Mouse (Mus musculus) heart, adult 2 months (tissue): Measurements from ENCODE around the gene Trem1. TPM values are rescaled to one million over a fixed set of nuclear protein-coding genes. Genes with fewer than 3 reads are reported as not detected.

Source experiments
- DNase-seq, 2 experiments: peaks; one replicate each; pipeline ENCODE4 v3.0.0; 2021
- H3K27ac ChIP-seq: fragments of 200-600 bp; 2 replicates; pipeline ENCODE4 v1.8.1; 2022
- H3K27me3 ChIP-seq: fragments of 200-500 bp; 2 replicates; pipeline ENCODE4 v1.6.1; 2012; ENCODE audit warnings: mild to moderate bottlenecking, low read length, inconsistent platforms, mixed read lengths; ENCODE audit not compliant: control insufficient read depth, insufficient read depth
- H3K36me3 ChIP-seq: fragments of 200-500 bp; 2 replicates; pipeline ENCODE4 v1.6.1; 2012; ENCODE audit warnings: low read length, inconsistent platforms; ENCODE audit not compliant: control insufficient read depth, insufficient read depth
- H3K4me1 ChIP-seq: fragments of 200-500 bp; 2 replicates; pipeline ENCODE4 v1.6.1; 2011; ENCODE audit warnings: low read length; ENCODE audit not compliant: control insufficient read depth, insufficient read depth
- H3K4me3 ChIP-seq: fragments of 200-600 bp; 2 replicates; pipeline ENCODE4 v1.8.1; 2022
- H3K79me2 ChIP-seq: fragments of 200-500 bp; replicated peaks from 2 replicates; pipeline ENCODE4 v1.6.1; 2012; ENCODE audit warnings: mild to moderate bottlenecking, inconsistent platforms, low read length, moderate library complexity, mixed read lengths; ENCODE audit not compliant: control insufficient read depth, insufficient read depth
- H3K9ac ChIP-seq: fragments of 200-500 bp; 2 replicates; pipeline ENCODE4 v1.6.1; 2012; ENCODE audit warnings: low read depth, mild to moderate bottlenecking, control low read depth, inconsistent platforms, low read length, mixed read lengths
- CTCF ChIP-seq: fragments of 200-600 bp; IDR thresholded peaks from 2 replicates; pipeline ENCODE4 v1.8.1; 2022; ENCODE audit warnings: antibody characterized with exemption, mild to moderate bottlenecking, moderate library complexity
- EP300 ChIP-seq: fragments of 200-500 bp; IDR thresholded peaks from 2 replicates; pipeline ENCODE4 v1.6.1; 2011; ENCODE audit warnings: low read depth, low read length, control low read depth; ENCODE audit not compliant: insufficient read depth
- POLR2A ChIP-seq: fragments of 200-500 bp; IDR thresholded peaks from 2 replicates; pipeline ENCODE4 v1.6.1; 2011; ENCODE audit warnings: mild to moderate bottlenecking, low read depth, low read length, control low read depth; ENCODE audit not compliant: insufficient read depth
- WGBS: fragments of 180-500 bp; shearing (Covaris S2); methylation state at CpG from one replicate; pipeline ENCODE4 v1.1.7; 2018; 5-methylcytosine and 5-hydroxymethylcytosine counted together
- intact Hi-C: fragments of 180-260 bp; cut with DNase I; formaldehyde crosslinking; loops from one replicate; pipeline ENCODE4 v1.15.1; 2025
- polyA plus RNA-seq: library from polyadenylated mRNA; depleted of rRNA; stranded (reverse); fragments of >200 nt; gene quantifications from 2 replicates; pipeline ENCODE4 v1.2.3, GENCODE M21; 2012
- total RNA-seq, 2 experiments: library from RNA; stranded (reverse); gene quantifications; 2 replicates each; pipeline ENCODE4 v1.2.3; 2021

Trem1 gene
- total and polyA plus RNA-seq, 3 experiments = 0.10 TPM; not detected in 1

- Histone ChIP-seq H3K4me1 (no peaks in the 10 kb centered on the region), H3K4me3 (no peak within 1 kb of the TSS), H3K9ac (no peak within 1 kb of the TSS), H3K27ac (no peak within 1 kb of the TSS), H3K36me3 (no peaks in the 10 kb centered on the region), H3K79me2 (no peaks in the 10 kb centered on the region), H3K27me3 (no peaks in the 10 kb centered on the region)
- intact Hi-C loops = no loop called here
- WGBS = 70% methylated on average over 3 of the region's 3 CpGs
- no peak for DNase-seq
- no peak for TF ChIP-seq POLR2A
These were observed 31.3 kb downstream of the Trem1 start, which contains the start of gene Treml4 for GRCm38 (mm10) chr17:48263741-48264362. Treml4 (plus strand) TSS chr17:48264295.

- no peaks in the 10 kb centered on the region for H3K27me3 ChIP-seq
- H3K36me3 ChIP-seq = no peaks in the 10 kb centered on the region
- no peak for DNase-seq
- WGBS = 87% methylated on average over 7 of the region's 7 CpGs
- intact Hi-C loops = no loop called here
- H3K9ac ChIP-seq = no peak overlapping the region
- no peak for TF ChIP-seq POLR2A
- no peaks in the 10 kb centered on the region for H3K79me2 ChIP-seq
- no peak overlapping the region for H3K4me3 ChIP-seq
- H3K4me1 ChIP-seq = no peaks in the 10 kb centered on the region
- no peak overlapping the region for H3K27ac ChIP-seq
These were observed 32.1 kb downstream of the Trem1 start for GRCm38 (mm10) chr17:48264662-48265061.

- WGBS = 58% methylated on average over 2 of the region's 2 CpGs
These were observed 33.6 kb downstream of the Trem1 start for GRCm38 (mm10) chr17:48266138-48266537.

GRCm38 (mm10) chr17:48266610-48267304, 34.2 kb downstream of the Trem1 start:
- no peak for TF ChIP-seq CTCF
- no peak for TF ChIP-seq POLR2A
- TF ChIP-seq EP300 = no peak
- H3K79me2 ChIP-seq = no peaks in the 10 kb centered on the region
- no peaks in the 10 kb centered on the region for H3K27me3 ChIP-seq
- intact Hi-C loops = no loop called here
- H3K36me3 ChIP-seq = no peaks in the 10 kb centered on the region
- WGBS = 39% methylated on average over 2 of the region's 2 CpGs
- H3K27ac ChIP-seq = no peak overlapping the region
- no peak overlapping the region for H3K9ac ChIP-seq
- no peak for DNase-seq
- H3K4me1 ChIP-seq = no peaks in the 10 kb centered on the region
- H3K4me3 ChIP-seq = no peak overlapping the region

More at GRCm38 (mm10) chr17:48266138-48266537, 33.6 kb downstream of the Trem1 start:
- no peak for TF ChIP-seq POLR2A
- no peak for TF ChIP-seq EP300
- no peak for TF ChIP-seq CTCF
- intact Hi-C loops = no loop called here
- no peak overlapping the region for H3K4me3 ChIP-seq
- no peaks in the 10 kb centered on the region for H3K4me1 ChIP-seq
- no peaks in the 10 kb centered on the region for H3K27me3 ChIP-seq
- H3K79me2 ChIP-seq = no peaks in the 10 kb centered on the region
- no peak for DNase-seq
- H3K27ac ChIP-seq = no peak overlapping the region
- no peak overlapping the region for H3K9ac ChIP-seq
- H3K36me3 ChIP-seq = no peaks in the 10 kb centered on the region

- no peaks in the 10 kb centered on the region for H3K27me3 ChIP-seq
- no peak overlapping the region for H3K9ac ChIP-seq
- no peak overlapping the region for H3K4me3 ChIP-seq
- no peak for DNase-seq
- H3K36me3 ChIP-seq = no peaks in the 10 kb centered on the region
- TF ChIP-seq CTCF (no peak), POLR2A (no peak), EP300 (no peak)
- H3K27ac ChIP-seq = no peak overlapping the region
- 87% methylated on average over 1 of the region's 1 CpGs for WGBS
- no peaks in the 10 kb centered on the region for H3K79me2 ChIP-seq
- intact Hi-C loops = no loop called here
- no peaks in the 10 kb centered on the region for H3K4me1 ChIP-seq
These were observed 35.0 kb downstream of the Trem1 start for GRCm38 (mm10) chr17:48267591-48267990.

GRCm38 (mm10) chr17:48268276-48268675, 35.7 kb downstream of the Trem1 start:
- Histone ChIP-seq H3K27me3 (no peaks in the 10 kb centered on the region), H3K27ac (no peak overlapping the region), H3K4me1 (no peaks in the 10 kb centered on the region), H3K9ac (no peak overlapping the region), H3K4me3 (no peak overlapping the region), H3K36me3 (no peaks in the 10 kb centered on the region), H3K79me2 (no peaks in the 10 kb centered on the region)
- DNase-seq = no peak
- no peak for TF ChIP-seq POLR2A
- TF ChIP-seq EP300 = no peak
- TF ChIP-seq CTCF = no peak
- intact Hi-C loops = no loop called here
